In the genomic region with DNA sequence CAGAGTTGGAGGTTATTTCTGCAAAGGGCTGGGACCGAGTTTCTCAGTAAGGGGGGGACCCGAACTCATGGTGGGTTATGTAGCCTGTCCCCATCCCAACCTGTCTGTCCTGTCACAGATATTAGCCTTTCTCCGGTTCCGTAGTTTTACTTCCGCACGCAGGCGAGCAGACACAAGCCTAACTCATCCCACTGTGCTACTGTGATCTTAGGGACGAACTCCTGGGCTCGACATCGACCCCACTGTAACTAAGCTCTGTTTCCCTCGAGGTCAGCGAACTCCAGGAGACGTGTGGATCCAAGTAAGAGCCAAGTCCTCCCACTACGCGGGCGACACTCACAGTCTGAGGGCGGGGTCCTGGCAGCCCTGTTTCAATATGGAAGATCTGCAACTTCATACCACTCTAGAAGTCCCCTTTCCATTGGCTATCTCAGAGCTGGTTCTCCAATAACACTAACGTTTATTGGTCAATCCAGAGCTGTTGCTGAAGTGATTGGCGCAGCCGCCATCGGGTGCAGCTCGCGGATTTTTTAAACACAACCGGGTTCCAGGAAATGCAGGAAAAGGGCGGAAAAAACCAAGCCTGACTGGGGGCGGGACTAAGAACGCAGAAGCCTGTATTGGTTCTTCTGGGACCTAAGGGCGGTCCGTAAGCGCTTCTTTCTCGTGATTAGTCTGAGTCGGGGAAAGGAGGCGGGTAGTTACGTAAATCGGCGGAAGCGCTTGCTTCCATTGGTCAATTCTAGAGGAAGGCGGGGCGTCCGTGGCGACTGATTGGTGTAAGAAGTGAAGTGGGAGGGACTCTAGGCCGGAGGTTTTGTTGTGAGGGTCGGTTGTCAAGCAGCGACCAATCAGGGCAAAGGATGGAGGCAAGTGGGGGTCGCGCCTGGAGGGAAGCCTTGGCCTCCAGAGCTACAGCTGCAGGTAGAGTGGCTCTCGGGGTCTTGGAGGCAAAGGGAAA, we compare ENCODE assay signal across 8 mouse cellular contexts. TPM values are rescaled to one million over a fixed set of nuclear protein-coding genes. Genes with fewer than 3 reads are reported as not detected.
DNase-seq lines count a peak whose midpoint lies in the region; ATAC-seq and TF ChIP-seq lines count a peak whose summit lies in the region.

TSS of gene Katnb1 (plus strand) at position 806 of the 961 bp plus-strand sequence.

- no peak for TF ChIP-seq CTCF in C2C12 (IDR thresholded peaks at IDR 0.05; ENCODE audit: control insufficient read depth, insufficient read depth, insufficient read length)
- TF ChIP-seq CTCF in brain, embryonic 14.5 days (IDR thresholded peaks at IDR 0.05; ENCODE audit: borderline replicate concordance, extremely low read depth, insufficient read depth, insufficient read length): no peak
- TF ChIP-seq CTCF in liver, adult 2 months (IDR thresholded peaks at IDR 0.05; ENCODE audit: low read depth, low read length): no peak

- H3K4me1 ChIP-seq in erythroblast, embryonic 14.5 days (ENCODE audit: control insufficient read depth): peaks cover 52% of the 10 kb centered on the region
- peaks cover 14% of the 10 kb centered on the region for H3K4me1 ChIP-seq in heart, embryonic 11.5 days (ENCODE audit: control insufficient read depth, insufficient read depth, low read length)
- H3K4me1 ChIP-seq in kidney, embryonic 16.5 days (ENCODE audit: insufficient read depth, low read length): peaks cover 9% of the 10 kb centered on the region
- H3K4me1 ChIP-seq in liver, adult 2 months (ENCODE audit: control insufficient read depth, insufficient read depth, low read length): peaks cover 3% of the 10 kb centered on the region; the same call in 1 of the 2 replicates

- peak within 1 kb of the TSS; percentile 76 for H3K27ac ChIP-seq in heart, embryonic 11.5 days (ENCODE audit: low read depth, low read length)
- peak within 1 kb of the TSS; percentile 75 for H3K27ac ChIP-seq in kidney, embryonic 16.5 days (ENCODE audit: low read length)
- peak within 1 kb of the TSS; percentile 27 for H3K27ac ChIP-seq in liver, adult 2 months (replicated peaks; ENCODE audit: insufficient read depth, low read depth, low read length)

- H3K36me3 ChIP-seq in C2C12 (ENCODE audit: control insufficient read depth, insufficient read depth) (peaks cover 3% of the 10 kb centered on the region), myocyte (ENCODE audit: control insufficient read depth, insufficient read depth) (no peaks in the 10 kb centered on the region)
- H3K36me3 ChIP-seq in erythroblast, embryonic 14.5 days (ENCODE audit: control insufficient read depth): peaks cover 31% of the 10 kb centered on the region
- H3K36me3 ChIP-seq in heart, embryonic 11.5 days (ENCODE audit: control insufficient read depth, insufficient read depth, low read length): no peaks in the 10 kb centered on the region
- H3K36me3 ChIP-seq in kidney, embryonic 16.5 days (ENCODE audit: insufficient read depth, low read length): 0 out of 2 replicates have a peak, but pooled peaks cover 11% of the 10 kb centered on the region
- no peaks in the 10 kb centered on the region for H3K36me3 ChIP-seq in liver, adult 2 months (ENCODE audit: control insufficient read depth, insufficient read depth, low read length)
- H3K36me3 ChIP-seq in splenic B cell, adult 2 months (ENCODE audit: control insufficient read depth, insufficient read depth, low read length, poor library complexity, severe bottlenecking): no peaks in the 10 kb centered on the region

- H3K9me3 ChIP-seq in erythroblast, embryonic 14.5 days (ENCODE audit: control insufficient read depth, low read length): no peaks in the 10 kb centered on the region
- H3K9me3 ChIP-seq in heart, embryonic 11.5 days (replicated peaks; ENCODE audit: control insufficient read depth, low read length): no peaks in the 10 kb centered on the region
- no peaks in the 10 kb centered on the region for H3K9me3 ChIP-seq in kidney, embryonic 16.5 days (ENCODE audit: low read length)

- peak within 1 kb of the TSS; percentile 96 for H3K4me2 ChIP-seq in heart, embryonic 11.5 days
- H3K4me2 ChIP-seq in kidney, embryonic 16.5 days (replicated peaks; ENCODE audit: low read depth, low read length): peak within 1 kb of the TSS; percentile 88
- peak within 1 kb of the TSS; percentile 88 for H3K4me2 ChIP-seq in myocyte (ENCODE audit: low read depth)

- no peaks in the 10 kb centered on the region for H3K79me3 ChIP-seq in C2C12 (ENCODE audit: low read depth)

- H3K79me2 ChIP-seq in C2C12 (ENCODE audit: control insufficient read depth, insufficient read depth): peaks cover 13% of the 10 kb centered on the region
- no peaks in the 10 kb centered on the region for H3K79me2 ChIP-seq in liver, adult 2 months (ENCODE audit: control insufficient read depth, insufficient read depth, low read length)
- H3K79me2 ChIP-seq in myocyte (ENCODE audit: control insufficient read depth, insufficient read depth): no peaks in the 10 kb centered on the region

- H3ac ChIP-seq in C2C12 (ENCODE audit: control insufficient read depth, insufficient read length, low read depth): peak within 1 kb of the TSS; percentile 90
- peak within 1 kb of the TSS; percentile 18 for H3ac ChIP-seq in myocyte (ENCODE audit: control insufficient read depth, insufficient read length)

- TF ChIP-seq POLR2A in brain, embryonic 14.5 days (IDR thresholded peaks at IDR 0.05; ENCODE audit: borderline replicate concordance, extremely low read depth, insufficient read depth, insufficient read length, poor library complexity, severe bottlenecking): peak; percentile 40; the same call in 1 of the 2 replicates
- 0 out of 2 replicates have a peak, but pooled peaks have one; percentile 29 for TF ChIP-seq POLR2A in liver, adult 2 months (IDR thresholded peaks at IDR 0.05; ENCODE audit: extremely low read depth, insufficient read depth, low read length)
- TF ChIP-seq POLR2A in myocyte (IDR thresholded peaks at IDR 0.05; ENCODE audit: insufficient read length, low read depth): peak; percentile 86

- no peaks in the 10 kb centered on the region for H3K27me3 ChIP-seq in C2C12 (ENCODE audit: control insufficient read depth, insufficient read depth, insufficient read length)
- H3K27me3 ChIP-seq in erythroblast, embryonic 14.5 days (ENCODE audit: control insufficient read depth): no peaks in the 10 kb centered on the region
- no peaks in the 10 kb centered on the region for H3K27me3 ChIP-seq in heart, embryonic 11.5 days (ENCODE audit: control insufficient read depth, insufficient read depth, low read length)
- H3K27me3 ChIP-seq in kidney, embryonic 16.5 days (ENCODE audit: insufficient read depth, low read length): no peaks in the 10 kb centered on the region
- no peaks in the 10 kb centered on the region for H3K27me3 ChIP-seq in liver, adult 2 months (ENCODE audit: control insufficient read depth, insufficient read depth, low read length)
- H3K27me3 ChIP-seq in myocyte (ENCODE audit: control insufficient read depth, insufficient read depth, insufficient read length): no peaks in the 10 kb centered on the region
- no peaks in the 10 kb centered on the region for H3K27me3 ChIP-seq in splenic B cell, adult 2 months (ENCODE audit: control insufficient read depth, insufficient read depth, low read length, poor library complexity, severe bottlenecking)

- H3K9ac ChIP-seq in heart, embryonic 11.5 days (ENCODE audit: low read depth, low read length): peak within 1 kb of the TSS; percentile 91
- H3K9ac ChIP-seq in kidney, embryonic 16.5 days (replicated peaks; ENCODE audit: low read length): peak within 1 kb of the TSS; percentile 84
- H3K9ac ChIP-seq in liver, adult 2 months (ENCODE audit: low read depth, low read length): peak within 1 kb of the TSS; percentile 65

- DNase-seq in brain, embryonic 14.5 days (ENCODE audit: low read depth): peak; percentile 100
- DNase-seq in liver, adult 2 months (ENCODE audit: extremely low read depth, low read depth, low spot score): peak; percentile 99
- DNase-seq in splenic B cell, adult 2 months (ENCODE audit: low read depth, low spot score): peak; percentile 99

- ATAC-seq in heart, embryonic 11.5 days (replicated peaks; ENCODE audit: insufficient number of reproducible peaks, low FRiP score, low TSS enrichment): peak; percentile 94
- ATAC-seq in kidney, embryonic 16.5 days (ENCODE audit: low FRiP score, low TSS enrichment): peak; percentile 98

- peak within 1 kb of the TSS; percentile 92 for H3K4me3 ChIP-seq in C2C12 (ENCODE audit: insufficient read depth, poor library complexity, severe bottlenecking)
- H3K4me3 ChIP-seq in erythroblast, embryonic 14.5 days (replicated peaks): peak within 1 kb of the TSS; percentile 93
- peak within 1 kb of the TSS; percentile 84 for H3K4me3 ChIP-seq in heart, embryonic 11.5 days (ENCODE audit: low read depth, low read length)
- peak within 1 kb of the TSS; percentile 89 for H3K4me3 ChIP-seq in kidney, embryonic 16.5 days (ENCODE audit: low read length)
- H3K4me3 ChIP-seq in liver, adult 2 months (ENCODE audit: insufficient read depth, low read depth, low read length): peak within 1 kb of the TSS; percentile 84
- H3K4me3 ChIP-seq in myocyte: peak within 1 kb of the TSS; percentile 77

- under 1% methylated on average over 47 of the region's 47 CpGs for WGBS in heart, embryonic 11.5 days (ENCODE audit: insufficient replicate concordance)
- WGBS in kidney, embryonic 16.5 days: under 1% methylated on average over 47 of the region's 47 CpGs
- WGBS in liver, adult 2 months: under 1% methylated on average over 47 of the region's 47 CpGs

TF ChIP-seq in C2C12, 6 proteins besides CTCF, POLR2A, EP300 and RAD21:
- TF ChIP-seq CEBPB (IDR thresholded peaks at IDR 0.05; ENCODE audit: low read depth) (peak; percentile 5), MYOG (IDR thresholded peaks at IDR 0.05; ENCODE audit: control insufficient read depth, extremely low read depth, insufficient read length) (no peak)
TF ChIP-seq in C2C12: peak in this region for 1.

TF ChIP-seq in myocyte, 11 proteins besides CTCF, POLR2A, EP300 and RAD21:
- no peak for TF ChIP-seq SRF (IDR thresholded peaks at IDR 0.05; ENCODE audit: control insufficient read depth, insufficient read length, low read depth)
- TF ChIP-seq CEBPB (IDR thresholded peaks at IDR 0.05; ENCODE audit: insufficient read depth, poor library complexity, severe bottlenecking): no peak
- TF ChIP-seq POLR2AphosphoS2 (IDR thresholded peaks at IDR 0.05; ENCODE audit: insufficient read length, low read depth): peak; percentile 72
- TF ChIP-seq E2F4 (IDR thresholded peaks at IDR 0.05; ENCODE audit: insufficient read depth): peak; percentile 81

RNA-seq across cellular contexts. Expression of gene Katnb1, which starts in this region (rescaled TPM):
- polyA plus RNA-seq in C2C12 (2012; fragmentation: generic; extraction: Trizol): 23.7 TPM
- polyA plus RNA-seq in brain, embryonic 14.5 days (2012; rRNA removed): 56.2 and 67.2 TPM in 2 replicates
- polyA plus RNA-seq in erythroblast, embryonic 14.5 days (2012): 2.6 and 3.9 TPM in 2 replicates
- 18.3 and 18.6 TPM in 2 replicates for polyA plus RNA-seq in heart, embryonic 11.5 days (2014; fragmentation: Nextera tagmentation; extraction: Ambion mirVana)
- 29.5 and 33.2 TPM in 2 replicates for polyA plus RNA-seq in kidney, embryonic 16.5 days (2015; fragmentation: Nextera tagmentation; extraction: Ambion mirVana)
- total RNA-seq in liver, adult 2 months (2014; rRNA removed): 1.2 and 1.3 TPM in 2 replicates
- polyA plus RNA-seq in liver, adult 2 months (2012; rRNA removed): 2.5 and 3.2 TPM in 2 replicates
- polyA plus RNA-seq in myocyte (2012; fragmentation: generic; extraction: Trizol): 20.0 TPM

Comparison
In these comparisons a context has a peak if more than half of its experiments do, and no peak if none do; other contexts are left out.
1. Peak in every context shown above with its lines: DNase-seq, ATAC-seq, H3K4me3 ChIP-seq and H3K27ac ChIP-seq.
2. POLR2A ChIP-seq: peak in every context shown above with its lines; median percentile 86 in myocyte; 40 in brain, embryonic 14.5 days; 29 in liver, adult 2 months.